Mouse (Mus musculus): Measurements from ENCODE around the gene Mib2. TPM values are rescaled to one million over a fixed set of nuclear protein-coding genes. Genes with fewer than 3 reads are reported as not detected.

Mib2 gene
- polyA plus RNA-seq, 1 experiment from 2014 or later = 7.2 TPM

DNA sequence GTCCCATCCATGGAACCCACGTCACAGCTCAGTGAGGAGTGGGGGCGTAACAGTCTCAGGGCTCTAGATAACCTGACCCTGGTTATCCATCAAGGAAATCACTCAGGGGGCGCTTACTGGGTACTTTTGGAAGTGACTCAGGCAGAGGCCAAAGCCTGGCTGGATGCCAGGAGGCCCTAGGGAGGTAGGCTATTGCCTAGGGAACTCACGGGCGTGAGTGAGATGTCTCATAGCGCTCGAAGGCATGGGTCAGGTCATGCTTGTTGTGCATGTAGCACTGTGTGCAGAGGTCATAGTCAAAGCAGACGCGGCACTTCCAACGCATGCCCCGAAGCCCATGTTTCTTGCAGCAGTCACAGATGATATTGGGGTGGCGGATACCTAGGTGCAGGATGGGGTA is 8.4 kb downstream of the Mib2 start:
- H3K27ac ChIP-seq = no peak overlapping the region
- H3K4me1 ChIP-seq = peaks cover 8% of the 10 kb centered on the region
- no peak overlapping the region for H3K4me2 ChIP-seq
- peak; percentile 22; the same call in 1 of the 2 replicates for ATAC-seq
- WGBS (ENCODE audit: insufficient replicate concordance) = 82% methylated on average over 12 of the region's 12 CpGs
- no peak overlapping the region for H3K4me3 ChIP-seq
- no peak overlapping the region for H3K9ac ChIP-seq
- H3K36me3 ChIP-seq = no peaks in the 10 kb centered on the region
- H3K27me3 ChIP-seq (replicated peaks) = peaks cover 7% of the 10 kb centered on the region
- no peaks in the 10 kb centered on the region for H3K9me3 ChIP-seq (replicated peaks)

GRCm38 (mm10) chr4:155658961-155659360 is 10.0 kb downstream of the Mib2 start:
- Histone ChIP-seq H3K4me3 (no peak overlapping the region), H3K4me2 (no peak overlapping the region), H3K27ac (no peak overlapping the region), H3K4me1 (peaks cover 25% of the 10 kb centered on the region), H3K9me3 (replicated peaks) (no peaks in the 10 kb centered on the region), H3K27me3 (replicated peaks) (peaks cover 23% of the 10 kb centered on the region), H3K36me3 (no peaks in the 10 kb centered on the region), H3K9ac (no peak overlapping the region)
- WGBS (ENCODE audit: insufficient replicate concordance) = 78% methylated on average over 10 of the region's 10 CpGs
- ATAC-seq = no peak

GRCm38 (mm10) chr4:155656214-155656751 is 12.7 kb downstream of the Mib2 start:
- Histone ChIP-seq H3K9me3 (replicated peaks) (no peaks in the 10 kb centered on the region), H3K4me1 (peaks cover 43% of the 10 kb centered on the region), H3K4me3 (no peak overlapping the region), H3K27ac (no peak overlapping the region), H3K36me3 (peaks cover 4% of the 10 kb centered on the region), H3K27me3 (replicated peaks) (peaks cover 50% of the 10 kb centered on the region), H3K9ac (no peak overlapping the region), H3K4me2 (no peak overlapping the region)
- 83% methylated on average over 13 of the region's 13 CpGs for WGBS (ENCODE audit: insufficient replicate concordance)
- no peak for ATAC-seq

DNA sequence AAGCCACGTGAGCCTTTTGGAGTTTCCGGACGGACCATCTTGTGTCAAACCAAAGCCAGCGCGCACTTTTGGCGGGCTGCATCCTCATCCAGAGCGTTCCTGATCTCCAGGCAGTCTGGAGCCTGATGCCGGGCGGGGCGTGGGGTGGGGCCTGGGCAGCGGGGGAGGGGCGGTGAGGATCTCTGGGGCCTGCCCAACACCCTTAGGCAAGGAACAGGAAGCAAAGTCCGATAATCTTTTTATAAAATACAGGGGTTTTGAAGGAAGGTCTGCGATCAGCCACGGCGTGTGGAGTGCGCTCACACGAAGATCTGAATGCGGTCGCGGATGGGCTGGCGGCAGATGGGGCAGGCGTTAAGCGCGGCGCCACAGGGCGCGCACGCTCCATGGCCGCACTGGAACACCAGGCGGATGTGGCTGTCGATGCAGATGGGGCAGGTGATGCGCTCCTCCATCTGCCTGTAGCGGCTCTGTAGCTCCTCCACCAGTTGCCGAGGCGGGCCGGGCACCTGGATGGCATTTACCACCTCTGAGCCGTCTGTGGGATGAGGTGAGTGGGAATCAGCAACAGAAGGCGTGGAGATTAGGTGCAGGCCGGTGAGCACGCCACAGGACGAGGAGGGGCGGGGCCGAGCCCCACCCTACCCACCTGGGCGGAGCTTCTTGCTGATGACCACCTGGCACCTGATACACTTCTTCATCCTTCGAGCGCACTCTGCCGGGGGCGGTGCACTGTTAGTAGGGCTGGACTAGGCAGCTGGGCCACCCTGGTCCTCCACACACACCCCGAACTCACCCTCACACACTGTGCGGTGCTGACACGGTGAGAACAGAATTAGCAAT is 14.3 kb downstream of the Mib2 start:
- H3K27ac ChIP-seq = no peak overlapping the region
- 4% methylated on average over 52 of the region's 52 CpGs for WGBS (ENCODE audit: insufficient replicate concordance)

DNA sequence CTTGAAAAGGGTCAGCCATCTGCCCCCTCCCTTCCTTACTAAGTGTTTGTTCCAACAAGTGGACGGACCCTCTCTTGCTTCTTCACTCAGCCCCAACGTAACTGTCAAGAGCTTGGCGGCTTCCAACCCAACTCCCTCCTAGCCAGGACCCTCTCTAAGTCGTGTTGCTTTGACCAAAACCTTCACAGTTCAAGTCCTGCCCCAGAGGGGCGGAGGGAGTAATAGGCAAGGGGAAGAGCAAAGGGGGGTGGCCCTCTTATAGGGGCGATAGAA is 14.9 kb downstream of the Mib2 start:
- 4% methylated on average over 6 of the region's 6 CpGs for WGBS (ENCODE audit: insufficient replicate concordance)
- Histone ChIP-seq H3K9ac (no peak overlapping the region), H3K27me3 (replicated peaks) (peaks cover 59% of the 10 kb centered on the region)

More for the DNA sequence above, 14.3 kb downstream of the Mib2 start:
- H3K36me3 ChIP-seq = peaks cover 21% of the 10 kb centered on the region
- peaks cover 44% of the 10 kb centered on the region for H3K4me1 ChIP-seq
- peak; percentile 47 for ATAC-seq
- H3K4me2 ChIP-seq = peak overlapping the region; percentile 67
- no peaks in the 10 kb centered on the region for H3K9me3 ChIP-seq (replicated peaks)
- peak overlapping the region; percentile 28; the same call in 1 of the 2 replicates for H3K9ac ChIP-seq
- peaks cover 59% of the 10 kb centered on the region for H3K27me3 ChIP-seq (replicated peaks)
- H3K4me3 ChIP-seq = peak overlapping the region; percentile 45

GRCm38 (mm10) chr4:155653451-155654182 is 15.4 kb downstream of the Mib2 start:
- Histone ChIP-seq H3K36me3 (peaks cover 31% of the 10 kb centered on the region), H3K4me2 (peak overlapping the region; percentile 67), H3K9ac (no peak overlapping the region), H3K9me3 (replicated peaks) (no peaks in the 10 kb centered on the region), H3K4me1 (peaks cover 44% of the 10 kb centered on the region), H3K27me3 (replicated peaks) (peaks cover 59% of the 10 kb centered on the region), H3K27ac (no peak overlapping the region), H3K4me3 (peak overlapping the region; percentile 45)
- ATAC-seq = no peak
- WGBS (ENCODE audit: insufficient replicate concordance) = 5% methylated on average over 31 of the region's 31 CpGs

More for the DNA sequence above, 14.9 kb downstream of the Mib2 start:
- Histone ChIP-seq H3K4me2 (peak overlapping the region; percentile 67), H3K27ac (no peak overlapping the region), H3K4me1 (peaks cover 44% of the 10 kb centered on the region), H3K9me3 (replicated peaks) (no peaks in the 10 kb centered on the region), H3K36me3 (peaks cover 26% of the 10 kb centered on the region), H3K4me3 (peak overlapping the region; percentile 45)
- ATAC-seq = no peak

DNA sequence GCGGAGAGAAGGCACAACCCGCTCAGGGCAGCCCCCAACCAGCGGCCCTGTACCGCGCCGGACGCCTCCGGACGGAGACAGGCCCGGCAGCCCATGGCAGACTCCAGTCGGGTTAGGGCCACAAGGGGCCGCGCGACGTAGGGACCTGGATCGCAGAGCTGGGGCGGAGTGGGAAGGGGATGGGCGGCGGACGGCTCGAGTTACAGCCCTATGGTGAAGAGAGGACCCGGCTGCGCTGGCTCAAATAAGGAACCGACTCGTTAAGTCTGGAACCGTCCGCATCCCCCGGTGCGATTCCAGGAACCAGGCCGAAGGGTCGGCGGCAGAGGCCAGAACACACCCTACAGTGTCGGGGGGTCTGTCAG is 15.9 kb downstream of the Mib2 start, which contains the start of gene Mmp23:
Gene Mmp23, minus strand, starts transcription at position 299 of the 365 bp plus-strand sequence.
- no peak within 1 kb of the TSS for H3K27ac ChIP-seq
- WGBS (ENCODE audit: insufficient replicate concordance) = 3% methylated on average over 33 of the region's 33 CpGs

DNA sequence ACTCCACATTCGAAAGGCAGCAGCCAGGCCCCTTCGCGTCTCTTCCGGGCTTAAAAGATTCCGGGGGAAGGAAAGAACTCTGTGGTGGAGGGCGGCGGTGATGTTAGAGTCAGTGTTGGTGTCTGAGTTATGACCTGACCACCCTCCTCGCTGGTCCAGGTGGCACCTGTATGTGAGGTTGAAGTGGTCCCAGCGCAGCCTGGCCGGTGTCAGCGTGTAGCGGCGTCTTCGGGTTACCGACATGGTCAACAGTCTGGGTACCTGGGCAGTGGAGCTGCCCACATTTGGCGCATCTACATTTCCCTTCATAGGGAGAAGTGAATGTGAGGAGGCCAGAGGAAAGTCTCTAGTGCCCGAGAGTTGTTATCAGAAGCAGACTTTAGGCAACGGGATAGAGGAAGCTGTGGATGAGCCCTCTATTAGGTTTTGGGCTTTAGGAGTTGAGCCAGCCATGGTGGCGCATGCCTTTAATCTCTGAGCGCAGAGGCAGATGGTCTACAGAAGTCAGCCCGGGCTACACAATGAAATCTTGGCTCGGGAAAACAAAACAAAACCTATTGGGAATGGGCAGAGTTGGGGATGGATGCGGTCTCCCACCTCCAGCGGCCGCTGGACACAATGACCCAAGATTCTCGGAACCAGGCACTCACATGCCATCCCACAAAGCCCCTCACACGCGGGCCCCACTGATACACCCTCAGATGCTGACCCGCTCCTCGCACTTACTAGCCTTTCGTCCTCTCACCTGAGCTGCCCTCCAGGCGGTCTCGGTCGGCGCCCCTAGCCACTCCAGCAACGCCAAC is 16.5 kb downstream of the Mib2 start:
- WGBS (ENCODE audit: insufficient replicate concordance) = 20% methylated on average over 36 of the region's 36 CpGs
- peaks cover 59% of the 10 kb centered on the region for H3K27me3 ChIP-seq (replicated peaks)
- H3K9me3 ChIP-seq (replicated peaks) = no peaks in the 10 kb centered on the region
- peak overlapping the region; percentile 36; the same call in 1 of the 2 replicates for H3K9ac ChIP-seq
- H3K4me3 ChIP-seq = peak overlapping the region; percentile 34
- no peak overlapping the region for H3K27ac ChIP-seq
- ATAC-seq = no peak
- H3K4me2 ChIP-seq = peak overlapping the region; percentile 67
- peaks cover 44% of the 10 kb centered on the region for H3K4me1 ChIP-seq
- peaks cover 42% of the 10 kb centered on the region for H3K36me3 ChIP-seq

More for the DNA sequence above, 15.9 kb downstream of the Mib2 start, which contains the start of gene Mmp23:
- Histone ChIP-seq H3K9ac (peak within 1 kb of the TSS; percentile 36; the same call in 1 of the 2 replicates), H3K4me1 (peaks cover 44% of the 10 kb centered on the region), H3K9me3 (replicated peaks) (no peaks in the 10 kb centered on the region), H3K4me2 (peak within 1 kb of the TSS; percentile 67), H3K36me3 (peaks cover 37% of the 10 kb centered on the region), H3K4me3 (peak within 1 kb of the TSS; percentile 45), H3K27me3 (replicated peaks) (peaks cover 59% of the 10 kb centered on the region)
- ATAC-seq = no peak

- no peak overlapping the region for H3K4me3 ChIP-seq
- peaks cover 59% of the 10 kb centered on the region for H3K27me3 ChIP-seq (replicated peaks)
- peaks cover 50% of the 10 kb centered on the region for H3K36me3 ChIP-seq
- H3K4me2 ChIP-seq = no peak overlapping the region
- H3K4me1 ChIP-seq = peaks cover 44% of the 10 kb centered on the region
- no peaks in the 10 kb centered on the region for H3K9me3 ChIP-seq (replicated peaks)
- no peak overlapping the region for H3K9ac ChIP-seq
- WGBS (ENCODE audit: insufficient replicate concordance) = 46% methylated on average over 15 of the region's 15 CpGs
- no peak for ATAC-seq
- no peak overlapping the region for H3K27ac ChIP-seq
Measured at GRCm38 (mm10) chr4:155651553-155652269, 17.3 kb downstream of the Mib2 start.

- Histone ChIP-seq H3K4me2 (no peak overlapping the region), H3K9me3 (replicated peaks) (no peaks in the 10 kb centered on the region), H3K36me3 (peaks cover 70% of the 10 kb centered on the region), H3K4me3 (no peak overlapping the region), H3K27me3 (replicated peaks) (peaks cover 39% of the 10 kb centered on the region), H3K27ac (no peak overlapping the region), H3K9ac (no peak overlapping the region), H3K4me1 (peaks cover 31% of the 10 kb centered on the region)
- ATAC-seq = no peak
- WGBS (ENCODE audit: insufficient replicate concordance) = 89% methylated on average over 11 of the region's 11 CpGs
Measured at GRCm38 (mm10) chr4:155649355-155649754, 19.6 kb downstream of the Mib2 start.

DNA sequence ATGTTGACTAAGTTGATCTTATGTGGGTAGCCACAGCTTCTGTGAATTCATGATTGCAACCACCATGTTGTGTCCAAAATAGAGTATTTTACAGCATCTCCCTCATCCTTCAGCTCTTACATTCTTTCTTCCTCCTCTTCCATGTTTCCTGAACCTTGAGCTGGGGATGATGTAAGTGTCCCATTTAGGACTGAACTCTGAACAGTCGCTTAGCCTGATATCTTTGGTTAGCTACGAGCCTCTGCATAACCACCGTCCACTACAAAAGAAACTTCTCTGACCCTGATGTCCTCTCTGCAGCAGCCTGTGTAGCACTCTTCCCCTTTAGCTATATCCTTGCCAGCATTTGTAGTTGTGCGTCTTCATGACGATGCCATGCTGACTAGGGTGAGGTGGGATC is 23.3 kb downstream of the Mib2 start:
- Histone ChIP-seq H3K36me3 (peaks cover 97% of the 10 kb centered on the region), H3K9ac (no peak overlapping the region), H3K27ac (no peak overlapping the region), H3K4me2 (no peak overlapping the region), H3K4me1 (no peaks in the 10 kb centered on the region), H3K9me3 (replicated peaks) (no peaks in the 10 kb centered on the region), H3K4me3 (no peak overlapping the region), H3K27me3 (replicated peaks) (0 out of 2 replicates have a peak, but pooled peaks cover 3% of the 10 kb centered on the region)
- WGBS (ENCODE audit: insufficient replicate concordance) = 89% methylated on average over 5 of the region's 5 CpGs
- no peak for ATAC-seq
